Mouse (Mus musculus): Measurements from ENCODE around the gene Fstl4. TPM values are rescaled to one million over a fixed set of nuclear protein-coding genes. Genes with fewer than 3 reads are reported as not detected.
"Not testable (repeated sequence)": the region's sequence is repeated elsewhere in the genome, so short reads cannot be mapped to it uniquely, and the experiment has no call there.

Gene Fstl4
- total RNA-seq, 1 experiment from 2014 or later, result 0.37 TPM

DNA sequence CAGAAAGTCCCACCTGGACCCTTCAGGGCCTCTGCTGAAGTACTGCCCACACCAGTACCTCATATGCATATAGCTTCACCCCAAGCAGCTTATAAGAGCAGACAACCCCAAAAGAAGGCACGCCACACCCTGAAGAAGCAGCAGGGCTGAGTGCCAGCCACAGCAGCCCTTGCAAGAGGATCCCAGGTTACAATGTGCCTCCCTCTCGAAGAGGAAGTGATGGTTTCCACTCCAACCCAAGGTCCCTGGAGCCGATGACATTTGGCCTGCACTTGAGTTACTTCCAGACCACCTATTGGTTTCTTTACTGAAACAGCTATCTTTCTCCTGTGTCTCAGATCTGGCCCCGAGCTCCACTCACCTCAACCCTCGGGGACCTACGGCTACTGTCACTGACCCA, 373.8 kb downstream of the Fstl4 start:
- DNase-seq, result no peak

DNA sequence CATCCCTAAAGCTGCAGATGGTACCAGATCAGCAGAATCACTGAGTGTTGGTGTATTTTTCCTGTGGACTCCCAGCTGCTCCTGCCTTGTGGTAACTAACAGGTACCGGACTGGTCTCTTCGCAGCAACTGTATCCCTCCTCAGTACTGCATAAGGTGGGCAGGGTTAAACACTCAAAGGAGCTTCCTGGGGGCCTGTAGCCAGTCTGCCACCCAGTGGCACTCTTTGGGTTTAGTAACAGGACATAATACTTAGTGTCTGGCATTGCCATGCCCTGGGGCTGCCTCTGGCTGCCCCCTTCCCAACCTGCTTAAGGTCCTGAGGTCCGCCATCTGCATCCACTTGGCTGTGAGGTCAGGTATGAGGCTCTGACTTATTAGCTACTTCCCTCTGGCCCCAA, 375.2 kb downstream of the Fstl4 start:
- no peak for DNase-seq

- DNase-seq, result no peak
Observed at GRCm38 (mm10) chr11:53140196-53140595, 375.8 kb downstream of the Fstl4 start.

GRCm38 (mm10) chr11:53140722-53141400, 376.4 kb downstream of the Fstl4 start:
- no peak for DNase-seq

GRCm38 (mm10) chr11:53143522-53143921, 379.1 kb downstream of the Fstl4 start:
- no peak for DNase-seq

- peak; percentile 21 for DNase-seq
Observed at GRCm38 (mm10) chr11:53144506-53144905, 380.1 kb downstream of the Fstl4 start.

- peak; percentile 58 for DNase-seq
Observed at GRCm38 (mm10) chr11:53146290-53146689, 381.9 kb downstream of the Fstl4 start.

DNA sequence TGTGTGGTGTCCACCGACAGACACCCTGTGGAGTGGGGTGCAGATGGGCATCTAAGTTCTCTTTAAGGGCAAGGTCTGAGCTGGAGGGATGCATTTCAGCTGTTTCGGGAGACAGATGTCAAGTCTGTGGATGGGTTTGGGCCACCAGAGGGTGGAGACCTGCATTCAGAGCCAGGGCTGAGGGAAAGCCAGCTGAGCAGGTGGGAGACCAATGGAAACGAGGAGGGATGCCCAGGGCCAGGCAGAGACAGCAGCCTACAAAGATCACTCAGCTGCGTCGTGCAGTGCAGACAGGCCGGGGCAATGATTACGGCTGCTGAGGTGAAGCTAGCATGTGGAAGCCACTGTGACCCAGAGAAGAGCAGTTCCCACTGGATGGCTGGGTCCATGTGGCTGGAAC, 392.0 kb downstream of the Fstl4 start:
- DNase-seq, result no peak

- no peak for DNase-seq
Observed at GRCm38 (mm10) chr11:53157621-53158259, 393.3 kb downstream of the Fstl4 start.

DNA sequence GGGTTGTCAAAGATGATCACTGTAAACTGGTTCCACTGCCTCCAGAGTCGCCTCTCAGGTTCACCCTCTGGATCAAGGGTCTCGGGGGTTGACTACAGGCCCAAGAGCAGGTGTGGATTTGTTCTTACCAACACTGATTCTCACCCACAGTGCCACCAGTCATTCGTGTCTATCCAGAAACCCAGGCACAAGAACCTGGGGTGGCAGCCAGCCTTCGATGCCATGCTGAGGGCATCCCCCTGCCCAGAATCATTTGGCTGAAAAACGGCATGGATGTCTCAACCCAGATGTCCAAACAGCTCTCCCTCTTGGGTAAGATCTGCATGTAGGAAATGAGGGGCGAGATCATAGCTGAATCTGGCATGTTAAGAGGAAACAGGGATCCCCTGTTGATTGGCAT, 398.0 kb downstream of the Fstl4 start:
- no peak for DNase-seq

DNA sequence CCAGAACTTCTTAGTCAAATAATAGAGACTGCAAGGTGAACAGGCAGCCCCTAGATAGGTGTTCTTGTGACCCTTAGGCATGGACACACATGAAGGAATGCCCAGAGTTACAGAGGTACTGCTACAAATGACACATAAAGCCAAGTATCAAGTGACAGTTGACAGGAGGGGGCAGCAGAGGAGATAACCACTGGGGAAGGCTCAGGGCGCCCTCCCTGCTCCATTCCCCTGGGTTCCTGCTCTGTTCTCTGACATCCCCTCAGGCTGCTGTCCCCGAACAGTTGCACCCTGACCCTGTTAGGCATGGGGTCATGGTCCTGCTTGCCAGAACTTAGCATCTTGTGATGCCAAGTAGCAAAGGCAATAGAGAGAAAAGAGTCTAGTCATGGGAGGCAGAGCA, 402.0 kb downstream of the Fstl4 start:
- DNase-seq, result no peak

GRCm38 (mm10) chr11:53182177-53182852, 417.9 kb downstream of the Fstl4 start:
- no peak for DNase-seq

GRCm38 (mm10) chr11:53182858-53183257, 418.4 kb downstream of the Fstl4 start:
- peak; percentile 14 for DNase-seq

DNA sequence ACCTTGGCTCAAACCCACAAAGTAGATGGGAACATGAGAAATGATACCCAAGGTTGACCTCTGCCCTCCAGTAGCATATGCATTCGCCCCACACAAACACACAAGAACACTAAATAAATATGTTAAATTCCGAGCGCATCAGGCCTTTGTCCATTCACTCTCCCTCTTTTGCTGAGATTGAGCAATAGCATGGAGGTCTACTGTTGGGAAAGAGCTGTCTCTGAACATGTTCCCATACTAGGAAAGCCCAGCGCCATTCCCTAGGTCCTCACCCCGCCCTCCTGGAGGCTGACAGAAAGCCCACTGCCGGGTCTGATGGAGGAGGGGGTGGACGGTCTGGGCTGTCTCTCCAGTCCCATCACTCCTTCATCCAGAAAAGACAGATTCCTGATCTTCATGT, 419.6 kb downstream of the Fstl4 start:
- DNase-seq, result no peak

DNA sequence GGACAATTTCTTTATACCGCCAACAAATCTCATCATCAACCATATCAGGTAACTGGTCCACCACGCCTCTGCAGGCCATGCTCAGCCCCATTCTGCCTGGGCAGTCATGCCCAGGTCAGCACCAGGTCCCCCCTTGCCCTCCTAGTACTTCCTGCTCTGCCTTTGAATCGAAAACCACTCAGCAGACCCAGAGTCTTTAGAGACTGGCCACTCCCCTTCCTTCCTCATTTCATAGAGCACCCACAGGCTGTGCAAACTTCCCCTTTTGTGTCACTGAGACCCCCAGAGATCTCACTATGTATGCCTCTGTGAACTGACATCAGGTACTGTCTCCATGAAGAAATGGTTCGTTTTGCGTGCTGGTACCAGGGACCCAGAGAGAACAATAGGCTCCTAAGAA, 420.3 kb downstream of the Fstl4 start:
- no peak for DNase-seq

- DNase-seq, result peak; percentile 45
Observed at GRCm38 (mm10) chr11:53187427-53188140, 423.1 kb downstream of the Fstl4 start.

DNA sequence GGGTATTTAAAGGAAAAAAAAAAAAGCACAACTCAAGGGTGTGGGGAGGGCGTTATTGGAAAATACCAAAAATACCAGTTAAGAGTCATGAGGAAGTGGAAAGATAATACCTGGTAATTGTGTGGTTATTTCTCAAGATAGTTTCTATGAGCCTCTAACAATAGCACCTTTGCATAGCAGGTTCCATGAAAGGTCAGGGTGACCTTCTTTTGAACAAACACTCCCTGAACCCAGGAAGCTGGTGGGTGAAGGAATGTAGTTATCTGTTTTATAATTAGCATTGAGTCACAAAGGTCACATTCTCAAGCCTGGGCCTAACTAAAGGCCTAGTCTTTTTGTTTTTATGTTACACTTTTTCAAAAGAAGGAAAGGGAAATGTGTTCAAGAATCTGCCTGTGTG, 432.1 kb downstream of the Fstl4 start:
- DNase-seq, result not testable (repeated sequence)

DNA sequence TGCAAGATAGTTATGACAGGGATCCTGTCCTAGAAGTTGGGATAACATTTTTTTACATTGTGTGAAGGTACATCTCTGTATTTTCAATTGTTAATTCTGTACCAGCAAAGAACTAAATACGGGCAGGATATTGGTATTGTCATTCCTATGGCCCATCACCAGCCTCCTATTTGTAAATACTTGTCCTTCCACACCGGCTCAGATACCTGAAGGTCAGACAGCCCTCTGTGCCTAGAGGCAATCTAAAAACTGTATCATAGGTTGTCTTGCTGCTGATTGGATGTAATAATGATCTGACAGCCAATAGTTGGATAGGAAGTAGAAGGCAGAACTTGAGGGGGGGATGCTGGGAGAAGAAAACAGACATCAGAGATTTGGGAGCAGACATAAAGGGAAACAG, 432.7 kb downstream of the Fstl4 start:
- no peak for DNase-seq

DNA sequence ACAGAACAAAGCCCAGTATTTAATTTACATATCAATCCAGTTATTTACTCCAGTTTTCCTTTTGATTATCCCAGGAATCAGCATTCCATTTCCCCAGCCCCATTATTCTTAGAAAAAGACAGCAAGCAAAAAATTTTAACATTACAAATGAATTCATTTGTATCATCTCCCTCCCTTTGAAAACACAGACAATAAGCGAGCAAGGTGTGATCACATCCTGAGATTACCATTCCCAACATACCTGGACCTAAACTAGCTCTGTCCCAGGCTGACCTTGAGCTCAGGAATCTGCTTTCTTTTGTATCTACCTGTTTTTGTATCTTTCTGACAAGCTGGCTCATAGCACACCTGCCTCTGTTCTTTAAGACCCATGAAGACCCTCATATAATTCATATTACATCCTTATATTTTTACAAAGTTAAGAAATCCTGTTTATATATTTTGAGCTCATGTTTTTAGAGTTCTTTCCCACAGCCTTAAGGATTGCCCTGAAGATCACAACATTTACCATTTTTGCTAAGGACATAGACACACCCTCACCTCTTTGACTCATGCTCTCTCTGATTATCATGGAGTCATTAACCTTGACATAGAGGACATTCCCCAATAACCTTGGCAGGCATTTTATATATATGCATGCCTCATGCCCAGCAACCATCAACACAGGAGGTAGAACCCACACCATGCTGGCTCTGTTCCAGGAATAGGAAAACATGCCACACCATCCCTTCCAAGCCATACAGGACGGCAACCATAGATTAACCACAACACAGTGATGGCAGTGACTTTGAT, 438.2 kb downstream of the Fstl4 start:
- no peak for DNase-seq

GRCm38 (mm10) chr11:53210876-53211275, 446.4 kb downstream of the Fstl4 start:
- no peak for DNase-seq

DNA sequence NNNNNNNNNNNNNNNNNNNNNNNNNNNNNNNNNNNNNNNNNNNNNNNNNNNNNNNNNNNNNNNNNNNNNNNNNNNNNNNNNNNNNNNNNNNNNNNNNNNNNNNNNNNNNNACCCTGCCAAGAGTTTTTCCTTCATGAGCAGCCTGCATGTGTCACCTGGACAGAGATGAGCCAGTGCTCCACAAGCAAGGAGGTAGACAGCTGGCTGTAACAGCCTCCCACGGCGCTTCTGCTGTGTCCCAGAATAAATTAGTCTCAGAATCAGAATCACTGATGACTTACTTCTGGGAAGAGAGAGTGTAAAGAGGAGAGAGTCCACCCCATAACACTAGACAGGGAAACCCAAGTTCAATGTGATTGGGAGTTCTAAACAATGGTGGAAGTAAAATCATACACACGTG, 464.6 kb downstream of the Fstl4 start:
- DNase-seq, result no peak

- DNase-seq, result no peak
Observed at GRCm38 (mm10) chr11:53231836-53232235, 467.4 kb downstream of the Fstl4 start.
